Mouse (Mus musculus) left cerebral cortex, adult 2 months (tissue): ENCODE results near the gene Kdm4a. TPM values are rescaled to one million over a fixed set of nuclear protein-coding genes. Genes with fewer than 3 reads are reported as not detected.

ENCODE experiments used
- DNase-seq, 2 experiments: peaks; one replicate each; pipeline ENCODE4 v3.0.0; 2021 to 2022; ENCODE audit warnings: low spot score in 2 of 2, mixed read lengths in 1 of 2; ENCODE audit errors: extremely low spot score in 1 of 2
- H3K27ac ChIP-seq: fragments of 200-600 bp; 2 replicates; pipeline ENCODE4 v1.8.1; 2022
- H3K4me3 ChIP-seq: fragments of 200-600 bp; 2 replicates; pipeline ENCODE4 v1.8.1; 2022
- CTCF ChIP-seq: fragments of 200-600 bp; IDR thresholded peaks from 2 replicates; pipeline ENCODE4 v1.8.1; 2022; ENCODE audit warnings: antibody characterized with exemption, mild to moderate bottlenecking, moderate library complexity
- intact Hi-C: fragments of 180-260 bp; cut with DNase I; formaldehyde crosslinking; loops from one replicate; pipeline ENCODE4 v1.15.1; 2025
- long read RNA-seq, 2 experiments: library from polyadenylated mRNA; stranded (forward); transcript quantifications; one replicate each; pipeline ENCODE4 v2.0.0; 2021; ENCODE audit warnings: borderline mapping rate in 2 of 2
- total RNA-seq, 2 experiments: library from RNA; stranded (reverse); gene quantifications; 2 replicates each; pipeline ENCODE4 v1.2.3; 2021

Gene Kdm4a
- 10 to 100 TPM; 39.6 to 41.0 TPM for total RNA-seq
- long read RNA-seq, experiment 1, partial matches to known transcripts, result 0 of 1 reads
- long read RNA-seq, experiment 1, other reads (novel, unspliced or antisense), result 1 of 1 reads
- long read RNA-seq, experiment 2, result 0 reads

DNA sequence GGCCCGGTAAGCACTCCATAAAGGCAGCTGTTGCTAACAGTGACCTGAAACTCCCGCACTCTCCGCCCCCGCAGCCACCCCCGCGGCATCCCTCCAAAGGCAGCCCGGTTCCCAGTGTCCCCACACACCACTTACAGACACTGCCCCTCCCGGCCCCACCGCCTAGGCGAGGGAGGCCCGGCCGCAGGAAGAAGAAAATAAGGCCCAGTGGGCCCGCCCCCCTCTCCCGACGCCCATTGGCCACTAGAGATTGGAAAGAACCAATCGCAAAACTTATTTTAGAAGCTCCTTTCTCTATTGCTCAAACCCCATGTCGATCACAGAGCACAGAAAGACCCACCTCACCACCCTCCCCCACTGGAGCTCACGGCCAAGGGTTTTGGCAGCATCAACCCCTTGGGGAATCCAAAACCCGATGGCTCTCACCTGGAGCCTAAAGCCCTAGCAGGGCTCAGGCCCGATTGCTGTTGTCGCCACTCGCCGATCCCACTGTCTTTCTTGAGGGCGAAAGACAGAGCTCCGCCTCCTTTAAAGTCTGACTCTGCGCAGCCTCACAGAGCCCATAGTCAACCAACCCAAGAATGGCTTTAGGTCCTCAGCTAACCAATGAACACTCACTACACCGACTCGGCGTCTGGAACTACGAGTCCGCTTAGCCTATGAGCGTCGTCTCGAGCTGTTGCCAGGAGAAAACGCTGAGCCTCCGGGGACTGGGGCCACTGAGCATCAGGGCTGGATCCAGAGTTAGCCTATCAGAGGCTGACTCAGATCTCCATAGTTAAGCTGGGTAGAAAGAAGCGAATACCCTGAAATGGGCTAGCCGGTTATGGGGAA, at the start of gene Kdm4a:
Gene Kdm4a (minus strand): TSS at position 577 of the 834 bp plus-strand sequence.
- intact Hi-C loops, result no loop called here
- no peak; the same call in 1 of the 2 replicates for TF ChIP-seq CTCF
- H3K27ac ChIP-seq, result peak within 1 kb of the TSS; percentile 98
- DNase-seq, result peak; percentile 87 to 92
- peak within 1 kb of the TSS; percentile 80 for H3K4me3 ChIP-seq

DNA sequence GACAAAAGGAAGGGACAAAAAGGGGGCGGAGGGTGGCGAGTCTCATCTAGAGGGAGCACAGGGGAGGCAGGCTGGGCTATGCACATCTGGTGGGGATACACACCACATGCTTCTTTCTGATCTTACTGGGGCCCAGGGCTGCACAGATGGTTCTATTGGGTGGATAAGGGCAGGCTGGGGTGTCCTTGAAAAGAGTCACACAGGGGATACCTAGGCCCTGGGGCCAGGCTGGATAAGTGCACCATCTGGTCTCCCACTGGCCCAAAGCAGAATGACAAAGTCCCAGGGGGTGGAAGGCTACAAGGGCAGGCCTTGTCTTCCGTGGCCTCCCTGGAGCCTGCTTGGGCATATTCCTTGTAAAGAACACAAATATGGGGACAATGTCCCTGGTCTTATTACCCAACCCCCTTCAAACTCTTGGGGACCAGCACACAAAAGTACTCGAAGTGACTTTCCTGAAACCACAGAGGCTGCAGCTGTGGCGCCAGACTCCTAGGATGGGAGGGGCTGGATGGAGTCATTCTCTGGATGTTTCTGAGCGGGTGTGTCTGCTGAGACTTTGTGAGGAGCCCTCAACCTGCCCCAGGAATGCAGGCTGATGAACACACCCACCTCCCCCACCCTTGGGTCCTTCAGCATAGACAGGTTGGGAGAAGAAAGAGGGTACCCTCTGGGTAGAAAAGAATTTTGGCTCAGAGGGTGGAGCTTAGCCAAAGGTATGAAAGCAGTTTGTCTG, 49.4 kb upstream of the Kdm4a start:
- Histone ChIP-seq H3K4me3 (no peak overlapping the region), H3K27ac (no peak overlapping the region)
- no peak for DNase-seq
- TF ChIP-seq CTCF, result no peak
- intact Hi-C loops, result no loop called here

DNA sequence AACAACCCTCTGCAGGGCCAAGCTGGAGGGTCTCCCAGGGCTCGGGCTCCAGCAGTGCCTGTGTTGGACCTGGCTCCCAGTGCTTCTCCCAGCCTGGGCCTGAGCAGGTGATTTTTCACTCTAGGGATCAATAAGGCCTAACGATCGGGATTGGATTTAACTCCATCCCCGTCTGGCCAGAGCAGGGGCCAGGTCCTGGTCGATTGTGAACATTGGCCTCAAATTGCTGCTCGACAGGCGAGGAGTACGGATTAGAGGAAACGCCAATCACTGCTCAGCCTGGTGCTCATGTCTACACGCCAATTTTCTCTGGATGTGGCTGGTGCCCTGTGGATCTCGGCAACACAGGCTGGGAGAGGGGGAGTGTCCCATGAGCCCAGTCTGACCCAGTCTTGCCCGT, 47.6 kb upstream of the Kdm4a start:
- intact Hi-C loops, result no loop called here
- Histone ChIP-seq H3K4me3 (no peak overlapping the region), H3K27ac (no peak overlapping the region)
- TF ChIP-seq CTCF, result no peak
- no peak for DNase-seq

DNA sequence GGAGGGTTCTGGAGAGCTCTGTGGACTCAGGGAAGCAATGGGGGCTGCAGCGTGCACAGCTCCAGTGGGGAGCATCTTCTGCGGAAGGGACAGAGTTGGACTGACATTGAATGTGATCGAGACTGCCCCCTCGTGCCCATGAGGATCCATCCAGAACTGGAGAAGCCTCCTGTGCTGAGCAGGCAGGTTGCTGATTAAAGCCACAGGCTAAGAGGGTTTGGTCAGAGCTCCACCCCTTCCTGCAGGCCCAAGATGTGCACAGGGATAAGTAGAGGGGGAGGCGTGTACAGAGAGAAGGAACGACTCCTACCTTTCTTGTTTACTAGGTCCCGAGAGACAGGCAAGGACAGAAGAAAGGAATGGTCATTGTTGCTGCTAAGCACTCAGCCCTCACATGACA, 41.4 kb upstream of the Kdm4a start:
- no peak for DNase-seq
- Histone ChIP-seq H3K27ac (no peak overlapping the region), H3K4me3 (no peak overlapping the region)
- intact Hi-C loops, result no loop called here
- no peak for TF ChIP-seq CTCF

DNA sequence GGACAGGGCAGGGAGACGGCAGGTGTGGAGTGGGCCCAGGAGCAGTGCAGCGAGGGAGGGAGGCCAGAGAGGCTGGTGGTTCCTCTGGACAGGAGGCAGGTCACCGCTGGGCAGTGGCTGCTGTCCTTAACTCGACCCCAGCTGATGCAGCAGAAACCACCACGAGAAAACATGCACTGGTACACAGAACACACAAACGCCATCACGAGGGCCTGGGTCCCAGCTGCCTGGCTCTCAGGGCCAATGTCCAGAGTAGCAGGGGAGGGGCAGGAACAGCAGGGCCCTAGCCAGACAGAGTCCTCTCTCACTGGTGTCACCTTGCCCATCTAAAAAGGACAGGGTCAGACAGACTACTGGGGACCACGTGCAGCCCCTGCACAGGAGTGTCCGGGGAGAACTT, 40.9 kb upstream of the Kdm4a start:
- Histone ChIP-seq H3K27ac (no peak overlapping the region), H3K4me3 (no peak overlapping the region)
- intact Hi-C loops, result no loop called here
- TF ChIP-seq CTCF, result no peak
- no peak for DNase-seq

DNA sequence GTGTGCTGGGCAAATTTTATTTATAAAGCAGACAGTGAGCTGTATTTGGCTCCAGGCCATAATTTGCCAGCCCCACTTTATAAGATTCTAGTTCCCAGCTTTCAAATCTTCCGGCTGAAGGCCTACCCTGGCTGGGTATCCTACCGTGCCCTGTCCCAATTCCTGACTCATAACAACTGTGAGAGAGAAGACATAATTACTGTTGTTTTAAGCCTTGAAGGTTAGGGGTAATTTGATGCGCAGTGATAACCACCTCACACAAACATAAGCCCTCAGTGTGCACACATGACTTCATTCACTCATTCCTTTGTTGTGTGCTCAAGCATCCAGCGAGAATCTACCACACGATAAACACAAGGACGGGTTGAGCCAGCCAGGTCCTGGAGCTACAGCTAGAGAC, 39.6 kb upstream of the Kdm4a start:
- intact Hi-C loops, result no loop called here
- no peak for TF ChIP-seq CTCF

DNA sequence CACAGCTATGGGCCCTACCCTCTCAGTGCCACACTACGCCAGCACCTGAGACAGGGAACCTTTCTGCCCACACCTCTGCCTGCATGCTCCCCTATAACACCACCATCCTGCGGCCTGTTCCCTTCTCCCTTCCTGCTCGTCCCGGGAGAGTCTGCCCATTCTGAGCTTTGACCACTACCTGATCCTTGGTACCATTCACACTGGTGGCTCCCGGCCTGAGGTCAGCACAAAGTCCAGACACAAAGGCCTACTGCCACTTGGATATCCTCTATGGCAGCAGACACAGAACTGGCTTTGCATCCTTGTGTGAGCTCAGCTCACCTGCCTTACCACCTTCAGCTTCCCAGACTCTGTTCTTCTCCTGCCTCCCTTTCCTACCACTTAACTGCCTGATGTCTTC, 38.7 kb upstream of the Kdm4a start:
- H3K4me3 ChIP-seq, result no peak overlapping the region
- intact Hi-C loops, result no loop called here
- DNase-seq, result no peak
- no peak for TF ChIP-seq CTCF
- H3K27ac ChIP-seq, result no peak overlapping the region

More for the DNA sequence above, 39.6 kb upstream of the Kdm4a start:
- H3K27ac ChIP-seq, result no peak overlapping the region
- no peak overlapping the region for H3K4me3 ChIP-seq
- DNase-seq, result no peak

DNA sequence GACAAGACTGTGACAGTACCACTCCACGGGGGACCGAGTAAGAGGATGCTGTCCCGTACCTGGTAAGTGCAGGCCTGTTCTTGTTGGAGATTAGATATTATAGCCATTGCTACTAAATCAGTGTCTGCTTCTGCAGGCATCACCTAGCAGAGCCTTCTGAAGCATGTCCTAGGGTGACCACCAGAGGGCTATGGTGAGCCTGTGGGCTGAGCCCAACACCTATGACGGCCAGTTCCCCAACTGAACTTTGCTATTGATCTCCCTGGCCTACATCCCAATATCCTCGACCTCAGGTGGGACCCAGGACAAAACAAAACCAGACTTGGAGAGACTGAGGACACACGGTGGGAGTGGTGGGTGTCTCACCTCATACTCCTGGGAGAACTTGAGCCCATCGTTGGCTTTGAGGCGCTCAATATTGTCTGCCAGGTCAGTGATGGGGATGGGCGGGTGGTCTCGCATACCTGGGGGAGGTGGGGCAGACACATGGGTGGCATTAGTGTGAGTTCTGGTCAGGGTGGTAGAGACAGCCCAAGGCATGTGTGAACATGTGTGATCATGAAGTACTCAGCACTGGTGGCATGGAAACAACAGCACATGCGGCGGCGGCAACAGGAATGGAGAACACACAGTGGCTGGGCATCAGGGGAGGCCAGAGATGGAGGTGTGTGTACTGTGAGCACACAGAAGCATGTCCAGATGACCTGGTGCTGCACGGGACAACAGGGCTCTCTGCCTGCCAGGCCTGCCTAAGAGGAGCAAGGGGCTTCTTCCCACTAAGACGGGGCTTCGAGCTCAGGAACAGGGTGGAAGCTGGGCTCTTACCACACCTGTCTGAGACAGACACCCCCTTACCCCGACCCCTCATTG, 37.1 kb upstream of the Kdm4a start:
- TF ChIP-seq CTCF, result peak; percentile 89
- Histone ChIP-seq H3K27ac (no peak overlapping the region), H3K4me3 (no peak overlapping the region)
- DNase-seq, result peak; percentile 61 to 68
- intact Hi-C loops, result loop anchor here (1.0 kb wide), 2 partner anchors 73 to 76 kb away; no protein-coding TSS in a partner anchor

DNA sequence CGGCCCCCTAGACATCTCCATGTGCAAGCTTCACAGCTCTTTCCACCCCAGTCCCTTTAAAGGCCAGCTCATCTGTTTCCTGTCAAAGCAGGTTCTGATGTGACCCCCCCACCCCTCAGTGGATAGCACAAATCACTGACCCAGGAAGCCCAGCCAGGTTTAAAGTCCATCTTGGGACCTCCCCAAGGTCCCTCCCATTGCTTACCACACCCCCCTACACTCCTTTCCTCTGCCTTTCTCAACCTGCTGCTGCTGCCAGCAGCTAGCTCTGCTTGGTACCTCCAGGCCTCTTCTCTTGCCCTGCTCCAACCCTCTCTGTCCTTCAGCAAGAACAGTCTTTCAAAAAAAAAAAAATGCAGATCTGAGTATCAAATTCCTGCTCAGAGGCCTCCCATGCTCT, 35.0 kb upstream of the Kdm4a start:
- H3K27ac ChIP-seq, result no peak overlapping the region
- DNase-seq, result no peak
- intact Hi-C loops, result no loop called here
- no peak overlapping the region for H3K4me3 ChIP-seq
- no peak for TF ChIP-seq CTCF

DNA sequence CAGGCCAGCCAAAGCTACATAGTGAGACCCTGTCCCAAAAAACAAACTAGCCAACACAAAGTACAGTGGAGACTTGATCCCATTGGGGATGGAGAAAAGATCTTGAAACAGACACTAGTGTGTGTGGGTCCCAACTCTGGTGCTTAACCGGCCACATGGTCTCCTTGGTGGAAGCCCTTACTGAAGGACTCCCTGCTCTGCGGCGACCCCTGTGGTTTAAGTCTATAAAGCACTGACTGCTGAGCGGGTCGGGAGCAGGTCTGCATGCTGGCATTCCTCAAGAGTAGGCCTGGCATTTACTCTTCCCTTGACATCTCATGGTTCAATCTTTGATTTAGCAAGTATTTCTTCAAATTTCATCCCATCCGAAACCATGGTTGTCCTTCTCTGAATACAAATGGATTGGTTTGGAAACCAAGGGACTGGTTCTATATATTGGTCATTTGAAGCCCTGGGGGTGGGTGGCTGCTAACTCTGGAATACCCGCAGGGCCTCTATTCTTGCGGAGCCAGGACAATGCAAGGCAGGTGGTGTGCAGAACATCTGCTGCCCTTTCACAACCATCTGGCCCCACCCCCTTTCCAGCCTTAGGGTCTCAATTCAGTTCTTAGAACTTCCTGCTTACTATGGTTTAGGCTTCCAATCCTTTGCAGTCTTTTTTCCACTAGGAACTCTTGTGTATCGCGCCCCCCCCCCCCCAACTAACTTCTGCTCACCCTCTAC, 27.2 kb upstream of the Kdm4a start:
- Histone ChIP-seq H3K4me3 (no peak overlapping the region), H3K27ac (no peak overlapping the region)
- DNase-seq, result no peak
- intact Hi-C loops, result loop anchor here (5.0 kb wide), 1 partner anchor 355 kb away; no protein-coding TSS in a partner anchor
- TF ChIP-seq CTCF, result no peak; the same call in 1 of the 2 replicates

DNA sequence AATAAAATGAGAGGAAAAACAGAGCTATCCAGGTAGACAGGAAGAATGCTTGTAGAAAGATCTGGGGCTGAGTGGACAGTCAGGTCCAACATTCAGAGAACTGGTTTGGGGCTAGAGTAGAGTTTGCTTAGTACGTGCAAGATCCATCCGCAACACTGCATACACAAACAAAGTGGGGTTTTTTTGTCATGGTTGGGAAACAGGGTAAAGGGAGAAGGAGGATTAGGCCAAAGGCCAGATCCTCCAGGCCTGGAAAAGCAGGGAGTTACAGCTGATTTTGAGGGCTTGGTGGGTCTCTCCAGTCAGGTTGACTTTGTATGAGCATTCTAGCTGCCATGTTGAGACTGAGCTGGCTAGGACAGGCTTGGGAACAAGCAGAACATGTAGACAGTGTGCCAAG, 26.1 kb upstream of the Kdm4a start:
- H3K27ac ChIP-seq, result no peak overlapping the region
- intact Hi-C loops, result loop anchor here (5.0 kb wide), 1 partner anchor 356 kb away; no protein-coding TSS in a partner anchor
- no peak for DNase-seq
- no peak overlapping the region for H3K4me3 ChIP-seq
- no peak for TF ChIP-seq CTCF
